Mouse (Mus musculus) heart, adult 2 months (tissue): ENCODE measurements around the gene Akap9.

Source experiments
- CTCF ChIP-seq: fragments of 200-600 bp; IDR thresholded peaks from 2 replicates; pipeline ENCODE4 v1.8.1; 2022; ENCODE audit warnings: antibody characterized with exemption, mild to moderate bottlenecking, moderate library complexity
- POLR2A ChIP-seq: fragments of 200-500 bp; IDR thresholded peaks from 2 replicates; pipeline ENCODE4 v1.6.1; 2011; ENCODE audit warnings: mild to moderate bottlenecking, low read depth, low read length, control low read depth; ENCODE audit not compliant: insufficient read depth

DNA sequence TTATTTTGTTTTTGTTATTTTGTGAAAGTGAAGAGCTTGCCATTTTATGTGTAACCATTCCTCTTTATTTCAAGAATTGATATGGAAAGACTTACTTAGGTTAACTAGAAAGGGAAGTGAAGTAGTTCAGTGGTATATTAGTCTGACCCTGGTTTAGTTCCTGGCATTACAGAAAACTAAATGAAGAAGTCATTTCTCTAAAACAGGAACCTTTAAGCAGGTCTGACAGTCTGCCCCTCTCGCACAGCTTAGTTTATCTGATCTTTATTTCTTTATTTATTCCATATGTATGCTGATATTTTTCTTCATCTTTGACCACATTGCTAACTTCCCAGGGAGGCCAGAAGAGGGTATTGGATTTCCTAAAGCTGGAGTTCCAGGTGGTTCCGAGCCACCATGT is 113.1 kb downstream of the Akap9 start:
- TF ChIP-seq CTCF (no peak), POLR2A (no peak)
